ENCODE assay signal across 9 mouse cellular contexts in the genomic region with DNA sequence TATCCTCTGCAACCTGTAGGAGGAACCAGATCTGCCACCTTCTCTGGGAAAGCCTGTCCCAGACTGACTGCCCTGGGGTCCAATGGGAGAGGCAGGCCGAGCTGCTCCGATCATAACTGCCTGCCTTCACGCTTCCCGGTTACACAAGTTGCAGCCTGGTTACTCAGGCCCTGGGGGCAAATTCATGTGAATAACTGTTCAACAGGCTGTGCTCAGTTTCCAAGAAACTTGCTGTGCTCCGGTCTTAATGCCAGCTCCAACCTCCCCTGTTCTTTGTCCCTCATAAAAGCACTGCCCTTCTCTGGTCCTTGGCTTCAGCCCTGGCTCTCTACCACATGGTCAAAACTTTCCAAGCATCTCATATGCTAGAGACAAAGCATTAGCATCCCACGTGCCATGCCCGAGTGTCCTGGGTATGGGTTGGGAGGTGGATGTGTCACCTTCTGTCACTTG. TPM values are rescaled to one million over a fixed set of nuclear protein-coding genes. Genes with fewer than 3 reads are reported as not detected.
DNase-seq lines count a peak whose midpoint lies in the region; ATAC-seq and TF ChIP-seq lines count a peak whose summit lies in the region.
"Had no signal": no experiment of that assay in that cellular context is flagged by ENCODE, and none has a peak within 500 bp of the region (broad histone marks: within the 10 kb centered on the region; RNA-seq: fewer than 3 reads in every experiment).

No protein-coding gene starts in this region.

- peak overlapping the region; percentile 52; the same call in 1 of the 2 replicates for H3K27ac ChIP-seq in heart, embryonic 11.5 days (ENCODE audit: low read depth, low read length)
- peak overlapping the region; percentile 88 for H3K27ac ChIP-seq in kidney, embryonic 16.5 days (ENCODE audit: low read length)
- H3K27ac ChIP-seq in olfactory bulb, adult 2 months (ENCODE audit: insufficient read depth, low read depth, low read length), result peak overlapping the region; percentile 18; the same call in 1 of the 2 replicates
- H3K27ac ChIP-seq in left cerebral cortex, adult 2 months, result no peak overlapping the region
- H3K27ac ChIP-seq: lung, embryonic 15.5 days had no signal

- no peak for TF ChIP-seq POLR2A in olfactory bulb, adult 2 months (IDR thresholded peaks at IDR 0.05; ENCODE audit: insufficient read depth, low read depth, low read length)

- intact Hi-C loops in left cerebral cortex, adult 2 months (cut with DNase I), result no loop called here

- H3K27me3 ChIP-seq in heart, embryonic 11.5 days (ENCODE audit: control insufficient read depth, insufficient read depth, low read length), result no peaks in the 10 kb centered on the region
- H3K27me3 ChIP-seq in kidney, embryonic 16.5 days (ENCODE audit: insufficient read depth, low read length), result no peaks in the 10 kb centered on the region
- H3K27me3 ChIP-seq: lung, embryonic 15.5 days had no signal

- DNase-seq in 3T3-L1 (ENCODE audit: low read depth, low spot score) (peak; percentile 91), ZHBTc4 (ENCODE audit: low read depth, low spot score) (peak; percentile 41)
- no peak for DNase-seq in left cerebral cortex, adult 2 months (ENCODE audit: extremely low spot score in 1 of 2, low spot score in 2 of 2)
- DNase-seq in cerebellum, adult 11-12 months, result no peak
- no peak for DNase-seq in cerebellum, postnatal 14 days

- H3K4me1 ChIP-seq in heart, embryonic 11.5 days (ENCODE audit: control insufficient read depth, insufficient read depth, low read length), result peaks cover 19% of the 10 kb centered on the region
- H3K4me1 ChIP-seq in kidney, embryonic 16.5 days (ENCODE audit: insufficient read depth, low read length), result peaks cover 22% of the 10 kb centered on the region
- peaks cover 27% of the 10 kb centered on the region for H3K4me1 ChIP-seq in olfactory bulb, adult 2 months (ENCODE audit: control insufficient read depth, insufficient read depth, low read length)
- H3K4me1 ChIP-seq: lung, embryonic 15.5 days had no signal

- H3K36me3 ChIP-seq in heart, embryonic 11.5 days (ENCODE audit: control insufficient read depth, insufficient read depth, low read length), result peaks cover 13% of the 10 kb centered on the region
- H3K36me3 ChIP-seq in kidney, embryonic 16.5 days (ENCODE audit: insufficient read depth, low read length), result peaks cover 24% of the 10 kb centered on the region

- H3K4me2 ChIP-seq in heart, embryonic 11.5 days, result no peak overlapping the region
- H3K4me2 ChIP-seq in kidney, embryonic 16.5 days (replicated peaks; ENCODE audit: low read depth, low read length), result no peak overlapping the region
- H3K4me2 ChIP-seq: lung, embryonic 15.5 days had no signal

- no peak for TF ChIP-seq CTCF in olfactory bulb, adult 2 months (IDR thresholded peaks at IDR 0.05; ENCODE audit: insufficient read depth, low read depth, low read length)
- TF ChIP-seq CTCF in left cerebral cortex, adult 2 months (IDR thresholded peaks at IDR 0.05), result no peak

- WGBS in heart, embryonic 11.5 days (ENCODE audit: insufficient replicate concordance), result 51% methylated on average over 7 of the region's 7 CpGs
- WGBS in kidney, embryonic 16.5 days, result 19% methylated on average over 7 of the region's 7 CpGs
- WGBS in olfactory bulb, adult 2 months, result 39% methylated on average over 7 of the region's 7 CpGs

- no peak overlapping the region for H3K4me3 ChIP-seq in heart, embryonic 11.5 days (ENCODE audit: low read depth, low read length)
- no peak overlapping the region for H3K4me3 ChIP-seq in kidney, embryonic 16.5 days (ENCODE audit: low read length)
- H3K4me3 ChIP-seq in olfactory bulb, adult 2 months (ENCODE audit: insufficient read depth, low read depth, low read length), result no peak overlapping the region
- no peak overlapping the region for H3K4me3 ChIP-seq in left cerebral cortex, adult 2 months
- H3K4me3 ChIP-seq: lung, embryonic 15.5 days had no signal

- no peaks in the 10 kb centered on the region for H3K9me3 ChIP-seq in heart, embryonic 11.5 days (replicated peaks; ENCODE audit: control insufficient read depth, low read length)
- no peaks in the 10 kb centered on the region for H3K9me3 ChIP-seq in kidney, embryonic 16.5 days (ENCODE audit: low read length)
- H3K9me3 ChIP-seq: lung, embryonic 15.5 days had no signal

- H3K9ac ChIP-seq in heart, embryonic 11.5 days (ENCODE audit: low read depth, low read length), result no peak overlapping the region
- peak overlapping the region; percentile 35 for H3K9ac ChIP-seq in kidney, embryonic 16.5 days (replicated peaks; ENCODE audit: low read length)
- H3K9ac ChIP-seq: lung, embryonic 15.5 days had no signal

- ATAC-seq in heart, embryonic 11.5 days (replicated peaks; ENCODE audit: insufficient number of reproducible peaks, low FRiP score, low TSS enrichment), result no peak
- peak; percentile 86 for ATAC-seq in kidney, embryonic 16.5 days (ENCODE audit: low FRiP score, low TSS enrichment)

RNA-seq across cellular contexts. Expression of a gene that starts 32.3 kb away (rescaled TPM):
- 404 and 434 TPM in 2 replicates for polyA plus RNA-seq in heart, embryonic 11.5 days (2014; fragmentation: Nextera tagmentation; extraction: Ambion mirVana)
- 362 and 426 TPM in 2 replicates for polyA plus RNA-seq in kidney, embryonic 16.5 days (2015; fragmentation: Nextera tagmentation; extraction: Ambion mirVana)
- polyA plus RNA-seq in olfactory bulb, adult 2 months (2012; ENCODE audit: insufficient read depth, insufficient read length, low replicate concordance, missing spikeins), result 138 and 333 TPM in 2 replicates
- 1,000 to 10,000 TPM; 1,018 to 1,116 TPM for total RNA-seq in left cerebral cortex, adult 2 months (2021)

Comparison
In these comparisons a context has a peak if more than half of its experiments do, and no peak if none do; other contexts are left out.
1. DNase-seq: peak in 3T3-L1 (single experiment) and ZHBTc4 (single experiment); none in left cerebral cortex, adult 2 months (0 of 2), cerebellum, adult 11-12 months (single experiment) and cerebellum, postnatal 14 days (0 of 2).